Mouse (Mus musculus) embryo, embryonic 11 days (tissue): Measurements from ENCODE around the gene Ptprt.
A peak's percentile ranks its signal among the peaks of the same experiment; 100 is the strongest.

Experiments used
- DNase-seq: peaks from one replicate; pipeline ENCODE4 v3.0.0-alpha.2; 2015

Gene Ptprt

GRCm38 (mm10) chr2:161902196-161902595 lies 758.8 kb downstream of the Ptprt start:
- no peak for DNase-seq

DNA sequence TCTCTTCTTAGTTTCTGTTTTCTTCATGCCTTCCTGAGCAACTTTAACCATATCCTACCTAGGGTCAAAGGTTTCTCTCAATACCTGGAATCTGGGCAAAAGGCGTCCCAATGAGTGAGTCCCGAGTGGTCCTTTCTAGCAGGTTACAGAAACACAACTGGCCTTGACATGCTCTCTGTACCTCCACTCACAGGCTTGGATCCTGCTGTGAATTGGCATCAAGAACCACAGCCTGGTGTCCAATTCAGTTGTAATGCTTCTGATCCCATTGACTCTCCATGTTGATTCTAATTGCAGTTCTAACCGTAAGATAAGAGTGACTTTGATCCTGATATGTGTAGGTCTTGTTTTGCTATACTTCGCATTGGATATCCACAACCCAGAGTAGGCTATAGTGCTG lies 776.5 kb downstream of the Ptprt start:
- DNase-seq, result no peak

DNA sequence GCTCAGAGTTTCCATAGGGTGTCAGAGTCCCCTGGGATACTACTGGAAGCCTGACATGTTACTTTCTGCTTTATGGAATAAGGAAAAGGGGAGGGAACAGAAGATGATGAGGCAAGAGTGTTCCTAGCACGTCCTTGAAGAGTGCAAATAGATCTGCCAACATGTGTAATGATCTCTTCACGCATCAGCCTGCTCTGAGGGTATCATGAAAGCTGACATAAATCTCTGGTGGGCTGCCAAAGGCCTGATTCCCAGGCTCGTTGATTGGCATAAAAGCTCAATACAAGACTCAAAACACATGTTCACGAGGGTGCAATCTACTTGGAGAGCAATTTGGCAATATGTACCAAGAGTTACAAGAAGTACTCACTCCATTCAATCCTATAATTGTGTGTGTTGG lies 778.4 kb downstream of the Ptprt start:
- no peak for DNase-seq

DNA sequence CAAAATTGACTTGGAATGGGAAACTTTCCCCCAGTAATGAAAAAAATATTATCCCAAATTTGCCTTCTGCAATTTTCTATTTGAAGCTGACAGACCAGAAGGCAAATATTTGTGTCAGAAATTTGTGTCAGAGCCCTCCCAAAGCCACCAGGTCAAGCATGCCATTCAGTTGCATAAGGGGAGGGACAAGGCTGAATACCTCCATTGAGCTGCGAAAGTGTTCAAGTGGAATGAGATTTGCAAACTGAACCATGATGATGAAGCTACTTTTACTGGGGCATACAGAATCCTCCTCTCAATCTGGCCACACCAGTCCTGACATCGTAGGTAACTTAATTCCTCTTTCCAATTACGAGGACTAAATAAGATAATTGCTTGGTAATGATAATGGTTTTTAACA lies 780.0 kb downstream of the Ptprt start:
- DNase-seq, result no peak

DNA sequence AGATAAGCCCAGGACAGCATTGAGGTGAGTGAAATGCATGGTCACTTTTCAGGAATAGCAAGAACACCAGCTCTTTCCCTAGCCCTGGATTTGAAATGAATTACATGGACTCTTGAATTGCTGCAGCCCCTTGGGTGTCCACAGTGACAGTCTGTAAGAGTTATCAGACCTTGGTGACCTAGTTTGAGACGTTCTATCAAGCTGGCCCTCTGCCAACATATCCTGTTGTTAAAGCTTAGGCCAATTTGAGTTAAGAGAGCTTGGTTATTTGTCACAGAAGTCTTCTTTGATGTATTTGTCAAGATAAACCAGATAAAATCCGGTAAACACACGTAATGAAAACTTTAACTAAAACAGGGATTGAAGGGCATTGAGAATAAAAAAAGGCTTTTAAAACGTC lies 795.7 kb downstream of the Ptprt start:
- DNase-seq, result no peak

DNA sequence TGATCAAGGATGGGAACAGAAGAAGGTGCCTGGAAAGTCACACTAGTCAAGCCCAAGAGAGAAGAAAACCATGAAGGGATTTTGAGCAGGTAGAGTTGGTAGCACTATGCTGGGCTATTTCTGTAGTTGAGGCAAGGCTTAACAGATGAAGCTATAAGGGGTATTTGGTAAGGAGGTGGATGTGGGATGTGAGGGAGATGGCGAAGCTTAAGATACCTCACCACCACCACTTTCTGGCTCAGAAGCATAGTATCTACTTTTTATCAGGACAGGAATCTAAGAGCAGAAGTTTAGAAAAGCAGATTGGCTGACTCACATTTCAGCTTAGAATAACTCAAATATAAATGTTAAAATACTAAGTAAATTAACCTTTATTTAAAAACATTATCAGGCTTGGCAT lies 802.1 kb downstream of the Ptprt start:
- no peak for DNase-seq

DNA sequence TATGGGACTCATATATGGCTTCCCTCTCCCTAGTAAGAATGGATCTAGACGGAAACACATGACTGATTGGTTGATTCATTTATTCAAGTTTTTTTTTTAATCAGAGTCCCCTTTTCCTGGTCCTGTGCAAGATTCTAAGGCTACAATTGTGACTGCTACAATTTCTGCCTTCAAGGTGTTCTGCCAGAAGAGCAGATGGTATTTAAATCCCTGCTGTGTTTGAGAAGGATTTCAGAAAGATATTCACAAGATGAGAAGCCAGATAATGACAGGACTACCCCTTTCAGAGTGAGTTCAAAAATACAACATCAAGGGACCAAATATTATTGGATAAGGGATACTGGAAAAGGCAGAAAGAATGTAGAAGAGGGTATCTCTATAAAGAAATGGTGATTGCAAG lies 802.6 kb downstream of the Ptprt start:
- no peak for DNase-seq

DNA sequence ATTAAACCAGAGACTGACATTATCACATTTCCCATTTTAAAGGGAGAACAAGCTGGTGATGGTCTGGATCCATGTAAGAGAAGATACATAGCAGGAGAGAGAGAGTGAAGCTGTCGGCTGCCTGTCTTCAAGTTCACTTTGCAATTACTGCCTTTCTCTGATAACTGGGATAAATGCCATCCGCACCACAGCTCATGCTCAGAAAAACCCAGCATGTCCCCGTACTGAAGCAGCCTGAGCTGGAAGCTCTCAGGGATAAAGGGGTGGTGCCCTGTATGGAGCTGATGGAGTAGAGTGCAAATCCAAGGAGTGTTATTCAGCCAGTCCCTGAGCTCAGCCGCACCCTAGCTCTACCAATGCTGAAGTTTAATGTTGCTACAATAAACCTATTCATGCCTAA lies 825.9 kb downstream of the Ptprt start:
- DNase-seq, result no peak

GRCm38 (mm10) chr2:161833846-161834245 lies 827.1 kb downstream of the Ptprt start:
- no peak for DNase-seq

GRCm38 (mm10) chr2:161813326-161813725 lies 847.6 kb downstream of the Ptprt start:
- DNase-seq, result no peak

DNA sequence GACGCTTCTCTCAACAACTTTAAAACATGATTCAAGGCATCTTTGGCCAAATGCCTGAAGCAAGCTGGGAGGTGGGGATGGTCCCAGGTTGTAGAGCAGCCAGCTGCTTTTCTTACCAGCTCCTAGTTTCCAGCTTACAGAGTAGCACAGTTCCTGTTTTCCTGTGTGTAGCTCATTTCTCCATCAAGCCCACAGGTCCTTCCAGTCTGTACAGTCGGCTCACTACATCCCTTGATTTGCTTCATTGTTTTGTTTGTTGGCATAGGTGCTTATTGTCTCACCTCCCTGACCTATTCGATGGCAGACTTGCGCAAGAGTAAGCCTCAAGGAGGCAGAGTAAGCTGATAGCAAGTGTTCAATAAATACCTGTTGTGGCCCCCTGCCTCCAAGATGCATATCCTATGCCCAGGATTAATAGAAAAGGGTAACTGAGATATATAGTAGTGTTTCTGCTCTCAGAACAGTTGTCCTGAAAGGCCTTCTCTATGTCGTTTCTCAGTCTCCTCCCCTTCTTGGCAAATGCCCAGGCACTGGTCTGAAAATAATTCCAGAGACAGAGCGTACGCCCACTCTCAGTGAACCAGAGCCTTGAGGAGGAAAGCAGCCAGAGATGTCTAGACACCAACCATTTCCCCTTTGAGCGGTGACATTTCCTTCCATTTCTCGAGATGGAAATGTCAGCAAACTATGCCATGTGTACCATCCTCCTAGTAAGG lies 852.7 kb downstream of the Ptprt start:
- no peak for DNase-seq

DNA sequence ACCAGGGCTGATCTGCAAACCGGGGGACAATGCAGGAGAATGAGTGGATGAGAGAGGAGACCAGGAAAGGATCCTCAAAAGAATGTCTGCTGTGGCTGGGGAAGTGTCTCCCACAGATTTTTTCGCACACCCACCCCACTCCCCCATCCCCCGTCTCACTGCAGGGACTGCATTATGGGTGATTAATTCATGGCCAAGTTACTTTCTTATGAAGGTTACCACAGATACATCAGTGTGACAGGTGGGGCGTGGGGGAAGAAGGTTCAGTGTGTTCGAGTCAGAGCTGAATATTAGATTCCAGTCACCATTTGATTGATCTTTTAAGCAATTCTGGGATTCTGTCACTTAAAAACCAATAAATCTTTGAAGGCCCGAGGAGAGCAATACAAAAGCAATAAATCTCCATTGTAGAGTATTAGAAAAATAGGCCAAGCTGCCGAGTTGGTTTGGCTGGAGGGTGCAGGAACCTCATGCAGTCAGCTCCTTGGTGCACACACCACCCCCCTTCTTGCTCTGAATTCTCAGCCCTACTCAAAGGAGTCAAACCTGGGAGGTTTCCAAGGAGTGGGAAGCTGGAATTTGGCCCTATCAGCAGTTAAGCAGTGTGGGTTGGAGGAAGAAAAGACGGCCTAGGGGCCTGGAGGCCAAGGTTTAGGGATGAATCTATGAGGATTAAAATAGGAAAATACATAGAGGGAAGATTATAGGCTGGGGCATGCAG lies 854.5 kb downstream of the Ptprt start:
- peak; percentile 24 for DNase-seq

GRCm38 (mm10) chr2:161799946-161800345 lies 861.0 kb downstream of the Ptprt start:
- DNase-seq, result no peak

DNA sequence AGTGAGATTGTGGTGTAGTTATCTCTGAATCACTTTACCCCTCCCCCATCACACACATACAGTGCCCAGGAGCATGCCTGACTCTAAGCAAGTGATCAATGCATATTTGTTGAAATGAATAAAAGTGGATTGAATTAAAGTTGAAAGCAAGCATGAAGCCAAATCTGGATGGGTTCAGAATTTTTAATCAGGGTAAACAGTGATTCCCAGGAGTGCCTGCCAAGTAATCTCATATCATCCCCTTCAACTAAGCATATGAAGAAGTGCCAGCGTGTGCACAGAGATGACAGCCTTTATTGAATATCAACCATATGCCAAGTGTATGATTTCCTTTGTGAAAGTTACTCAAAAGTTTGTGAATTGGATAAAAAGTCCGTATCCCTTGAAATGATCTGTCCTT lies 893.4 kb downstream of the Ptprt start:
- no peak for DNase-seq

DNA sequence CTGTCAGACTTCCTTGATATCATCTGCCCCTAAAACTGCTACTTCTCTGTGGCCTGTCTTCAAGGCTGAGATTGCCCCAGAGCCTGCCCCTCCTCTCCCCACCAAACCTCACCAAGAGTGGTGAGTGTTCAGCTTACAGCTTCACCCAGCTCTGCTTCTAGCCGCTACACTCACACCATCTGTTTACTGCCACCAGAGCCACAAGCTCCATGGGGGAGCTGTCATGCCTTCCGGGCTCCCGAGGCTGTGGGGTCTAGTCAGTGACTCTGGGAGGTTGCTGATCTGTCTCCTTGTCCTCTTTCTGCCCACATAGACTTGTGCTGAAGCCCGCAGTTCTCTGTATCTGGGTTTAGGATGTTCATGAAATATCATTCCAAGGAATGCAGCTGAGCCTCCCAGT lies 947.9 kb downstream of the Ptprt start:
- no peak for DNase-seq

GRCm38 (mm10) chr2:161709316-161709715 lies 951.6 kb downstream of the Ptprt start:
- DNase-seq, result no peak

DNA sequence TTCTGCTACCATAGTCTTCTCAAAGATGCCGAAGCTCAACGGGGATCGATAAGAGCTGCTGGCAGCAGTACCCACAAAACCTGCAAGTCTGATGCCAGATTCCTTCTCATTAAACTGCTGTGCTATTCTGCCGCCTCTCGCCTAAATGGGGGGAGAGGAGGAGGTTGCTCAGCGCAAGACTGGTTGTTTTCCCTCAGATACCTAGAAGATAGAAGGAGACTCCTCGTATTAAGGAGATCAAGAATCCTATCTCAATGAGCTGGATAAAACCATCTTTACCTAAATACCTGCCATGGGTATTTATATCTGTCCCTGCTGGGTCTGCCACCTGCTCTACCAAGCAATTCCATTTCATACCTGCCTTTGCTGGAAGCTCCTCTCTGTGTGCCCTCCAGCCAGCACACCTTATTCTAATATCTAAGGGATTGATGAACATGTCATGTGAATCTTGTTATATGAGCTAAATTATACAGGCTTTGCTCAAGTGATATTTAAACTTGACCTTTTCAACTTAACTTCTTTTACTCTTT lies 954.5 kb downstream of the Ptprt start:
- DNase-seq, result no peak

DNA sequence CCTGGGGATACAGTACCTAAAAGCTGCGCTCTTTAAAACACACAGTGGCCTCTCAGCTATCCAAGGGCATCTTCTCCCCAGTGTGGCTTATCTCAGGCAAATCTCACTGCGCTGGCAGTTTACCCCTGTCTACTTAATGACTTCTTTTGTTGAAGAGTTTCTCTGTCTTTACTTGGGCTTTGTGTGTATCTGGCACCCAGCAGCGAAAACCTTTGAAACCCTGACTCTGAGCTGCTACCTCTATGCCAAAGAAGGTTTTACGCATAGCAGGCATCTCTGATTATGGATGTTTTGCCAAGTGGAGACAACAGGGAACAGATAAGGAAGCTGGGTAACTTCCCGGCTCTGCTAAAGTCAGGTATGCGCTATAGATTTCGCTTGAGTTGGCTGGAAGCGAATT lies 956.1 kb downstream of the Ptprt start:
- no peak for DNase-seq

DNA sequence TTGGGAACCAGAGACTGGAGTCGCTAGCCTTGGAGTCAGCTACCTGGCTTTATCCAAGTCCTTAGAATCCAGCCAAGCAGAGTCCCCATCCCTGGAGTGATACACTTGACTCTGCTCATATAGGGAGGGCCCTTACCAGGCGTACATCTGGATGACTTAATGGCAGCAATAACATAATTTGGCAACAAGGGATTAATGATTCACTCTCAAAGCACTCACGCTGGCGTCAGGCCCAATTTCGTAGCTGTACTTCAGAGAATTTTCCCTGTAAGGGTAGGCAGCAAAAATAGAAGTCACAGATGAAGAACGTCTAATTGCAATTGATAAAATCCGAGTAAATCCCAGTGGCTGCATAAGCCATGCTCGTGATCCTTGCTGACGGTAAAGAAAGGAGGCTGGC lies 956.5 kb downstream of the Ptprt start:
- no peak for DNase-seq

- DNase-seq, result no peak
These were observed 965.1 kb downstream of the Ptprt start for GRCm38 (mm10) chr2:161695819-161696218.

DNA sequence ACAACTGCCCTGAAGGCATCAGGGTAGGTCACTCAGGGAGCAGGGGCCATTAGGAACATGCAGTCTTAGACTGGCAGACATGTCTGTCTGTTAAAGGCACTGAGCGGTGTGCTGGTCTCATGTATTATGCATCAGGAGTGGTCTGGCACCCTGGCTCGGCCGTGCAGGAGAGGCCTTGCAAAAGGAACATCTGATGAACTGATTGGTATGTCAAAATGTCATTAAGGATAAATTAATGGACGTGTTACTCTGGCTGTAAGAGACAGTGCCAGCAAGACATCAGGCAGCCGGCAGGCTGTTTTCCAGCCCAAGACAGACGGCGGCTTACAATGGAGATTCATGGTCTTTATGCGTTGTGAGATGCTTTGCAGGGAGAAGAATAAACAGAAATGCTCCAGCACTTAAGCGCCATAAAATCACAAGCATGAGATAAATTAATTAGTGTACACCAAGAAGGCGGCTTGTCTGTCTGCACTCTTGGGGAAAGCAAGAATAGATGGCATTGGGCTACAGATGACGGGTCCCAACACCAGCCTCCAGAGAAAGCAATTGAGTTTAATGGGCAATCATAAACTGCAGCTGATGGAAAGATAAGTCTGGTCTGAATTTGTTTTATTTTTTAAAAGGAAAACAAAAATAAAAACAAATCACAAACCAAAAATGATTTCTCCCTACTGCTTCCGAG lies 992.5 kb downstream of the Ptprt start:
- DNase-seq, result no peak

DNA sequence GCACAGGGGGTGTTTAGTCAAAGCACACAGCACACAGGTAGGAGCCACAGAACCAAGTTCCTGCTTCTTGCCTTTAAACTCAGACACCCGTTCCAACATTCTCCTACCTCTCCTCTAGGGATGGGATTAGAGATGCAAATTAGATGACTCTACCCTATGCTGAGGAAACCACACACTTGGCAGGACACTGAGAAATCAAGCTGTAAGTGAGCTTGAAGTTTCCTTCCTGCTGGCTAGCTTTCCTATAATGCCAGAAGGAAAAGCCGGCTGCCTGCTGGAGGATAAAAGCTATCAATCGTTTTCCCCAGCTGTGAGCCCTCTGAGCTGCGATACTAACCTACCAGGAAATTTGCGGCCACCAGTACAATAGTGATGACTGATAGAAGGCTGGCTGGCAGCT lies 999.0 kb downstream of the Ptprt start:
- no peak for DNase-seq

DNA sequence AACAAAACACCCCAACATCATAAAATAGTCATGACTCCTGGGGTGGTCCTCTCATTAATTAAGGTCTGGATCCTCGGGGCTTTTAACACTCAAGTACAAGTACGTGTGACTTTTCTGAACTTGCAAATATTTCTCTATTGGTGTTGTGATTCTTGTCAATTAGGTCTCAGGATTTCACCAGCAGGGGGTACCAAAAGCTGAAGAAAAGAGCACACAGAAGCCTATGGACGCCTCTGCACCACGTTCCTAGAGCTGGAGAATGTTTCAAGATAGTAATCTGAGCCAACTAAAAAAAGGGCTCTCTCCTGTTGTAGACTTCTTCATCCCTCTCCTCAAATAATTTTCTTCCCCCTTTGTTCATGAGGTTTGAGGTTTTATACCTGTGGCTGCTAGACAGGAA lies 1000.1 kb downstream of the Ptprt start:
- DNase-seq, result peak; percentile 51

- no peak for DNase-seq
These were observed 1003.9 kb downstream of the Ptprt start for GRCm38 (mm10) chr2:161657046-161657445.
